Mouse (Mus musculus): Measurements from ENCODE around the gene 2310022B05Rik.

DNA sequence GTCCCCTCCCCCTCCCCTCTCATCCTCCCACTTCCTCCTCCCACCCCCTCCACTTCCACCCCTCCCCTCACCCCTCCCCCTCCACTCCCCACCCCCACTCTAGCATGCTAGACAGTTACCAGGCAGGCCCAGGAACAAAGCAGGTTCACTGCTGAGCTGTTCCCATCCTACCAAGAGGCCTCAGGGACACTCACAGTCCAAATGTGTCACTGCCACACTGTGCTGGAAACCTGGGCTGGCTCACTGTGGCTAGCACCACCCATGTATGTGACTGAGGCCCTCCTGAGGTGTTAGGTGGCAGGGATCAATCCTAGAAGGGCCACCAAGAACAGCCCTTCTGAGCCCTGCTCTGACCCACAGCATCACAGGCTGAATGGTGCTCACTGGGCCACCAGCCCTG lies 14.9 kb downstream of the 2310022B05Rik start:
- no peak for TF ChIP-seq CTCF (IDR thresholded peaks at IDR 0.05; ENCODE audit: low read depth, low read length)
- TF ChIP-seq POLR2A (IDR thresholded peaks at IDR 0.05; ENCODE audit: extremely low read depth, insufficient read depth, low read length) = no peak

Measured in liver, adult 2 months (tissue).